Mouse (Mus musculus): Measurements from ENCODE around the gene Map3k5.

Map3k5 gene

GRCm38 (mm10) chr10:20166797-20167196 is 232.5 kb downstream of the Map3k5 start:
- DNase-seq = no peak

GRCm38 (mm10) chr10:20167467-20167866 is 233.2 kb downstream of the Map3k5 start:
- DNase-seq = no peak

- no peak for DNase-seq
Observed at GRCm38 (mm10) chr10:20169182-20169674, 235.0 kb downstream of the Map3k5 start.

GRCm38 (mm10) chr10:20169927-20170604 is 235.8 kb downstream of the Map3k5 start:
- DNase-seq = no peak

- peak; percentile 83 to 84 for DNase-seq
Observed at GRCm38 (mm10) chr10:20170605-20171088, 236.4 kb downstream of the Map3k5 start.

GRCm38 (mm10) chr10:20171209-20171608 is 236.9 kb downstream of the Map3k5 start:
- DNase-seq = peak; percentile 36 to 52

- peak; percentile 25 to 45 for DNase-seq
Observed at GRCm38 (mm10) chr10:20171756-20172155, 237.5 kb downstream of the Map3k5 start.

- DNase-seq = no peak
Observed at GRCm38 (mm10) chr10:20173733-20174132, 239.5 kb downstream of the Map3k5 start.

- DNase-seq = no peak
Observed at GRCm38 (mm10) chr10:20176054-20176453, 241.8 kb downstream of the Map3k5 start.

- DNase-seq = no peak
Observed at GRCm38 (mm10) chr10:20178807-20179605, 244.7 kb downstream of the Map3k5 start.

- no peak for DNase-seq
Observed at GRCm38 (mm10) chr10:20181198-20181597, 246.9 kb downstream of the Map3k5 start.

GRCm38 (mm10) chr10:20181680-20182399 is 247.6 kb downstream of the Map3k5 start:
- DNase-seq = no peak

GRCm38 (mm10) chr10:20184326-20184725 is 250.1 kb downstream of the Map3k5 start:
- no peak for DNase-seq

- DNase-seq = no peak
Observed at GRCm38 (mm10) chr10:20185264-20185663, 251.0 kb downstream of the Map3k5 start.

- no peak for DNase-seq
Observed at GRCm38 (mm10) chr10:20185806-20186205, 251.5 kb downstream of the Map3k5 start.

- no peak for DNase-seq
Observed at GRCm38 (mm10) chr10:20186800-20187273, 252.6 kb downstream of the Map3k5 start.

GRCm38 (mm10) chr10:20190139-20190747 is 256.0 kb downstream of the Map3k5 start:
- no peak for DNase-seq
